Mouse (Mus musculus) limb, embryonic 12.5 days (tissue): Measurements from ENCODE around the gene Oaz1. TPM values are rescaled to one million over a fixed set of nuclear protein-coding genes. Genes with fewer than 3 reads are reported as not detected.

Source experiments
- ATAC-seq: fragments of 200-750 bp; cut with Nextera tagmentation; 2 replicates; pipeline ENCODE4 v1.8.0; 2017; ENCODE audit warnings: low read depth, moderate TSS enrichment; ENCODE audit not compliant: insufficient number of reproducible peaks, insufficient read depth, low FRiP score, low TSS enrichment
- H3K27ac ChIP-seq: fragments of 300-500 bp; sonication (generic); 2 replicates; pipeline ENCODE4 v1.5.1; 2016; ENCODE audit warnings: mild to moderate bottlenecking, moderate library complexity
- H3K27me3 ChIP-seq: fragments of 300-500 bp; sonication (generic); 2 replicates; pipeline ENCODE4 v1.6.1; 2016; ENCODE audit warnings: mild to moderate bottlenecking, moderate library complexity
- H3K36me3 ChIP-seq: fragments of 300-500 bp; sonication (generic); 2 replicates; pipeline ENCODE4 v1.6.1; 2016; ENCODE audit warnings: mild to moderate bottlenecking, moderate library complexity
- H3K4me1 ChIP-seq: fragments of 300-500 bp; sonication (generic); replicated peaks from 2 replicates; pipeline ENCODE4 v1.6.1; 2016
- H3K4me2 ChIP-seq: fragments of 300-500 bp; sonication (generic); 2 replicates; pipeline ENCODE4 v1.6.1; 2016; ENCODE audit warnings: mild to moderate bottlenecking, moderate library complexity
- H3K4me3 ChIP-seq: fragments of 300-500 bp; sonication (generic); replicated peaks from 2 replicates; pipeline ENCODE4 v1.5.1; 2016; ENCODE audit warnings: mild to moderate bottlenecking
- H3K9ac ChIP-seq: fragments of 300-500 bp; sonication (generic); replicated peaks from 2 replicates; pipeline ENCODE4 v1.6.1; 2016; ENCODE audit warnings: mild to moderate bottlenecking, moderate library complexity
- H3K9me3 ChIP-seq: fragments of 300-500 bp; sonication (generic); 2 replicates; pipeline ENCODE4 v1.6.1; 2016; ENCODE audit warnings: mild to moderate bottlenecking, moderate library complexity
- WGBS: fragments of 180-500 bp; shearing (Covaris S2); methylation state at CpG from one replicate; pipeline ENCODE4 v1.1.7; 2016; 5-methylcytosine and 5-hydroxymethylcytosine counted together
- microRNA counts: library from miRNA; unstranded; fragments of <30 nt; microRNA quantifications from one replicate; lab custom pipeline; 2017
- microRNA-seq: library from miRNA; unstranded; fragments of <30 nt; microRNA quantifications from one replicate; pipeline ENCODE4, GENCODE M21; 2017
- polyA plus RNA-seq: library from polyadenylated mRNA; unstranded; fragments of >200 nt; fragmentation: Nextera tagmentation; extraction: Ambion mirVana; gene quantifications from 2 replicates; pipeline ENCODE4 v1.2.1, GENCODE M21; 2016

Gene Oaz1
- polyA plus RNA-seq, 1 experiment from 2014 or later: 1,832 TPM

DNA sequence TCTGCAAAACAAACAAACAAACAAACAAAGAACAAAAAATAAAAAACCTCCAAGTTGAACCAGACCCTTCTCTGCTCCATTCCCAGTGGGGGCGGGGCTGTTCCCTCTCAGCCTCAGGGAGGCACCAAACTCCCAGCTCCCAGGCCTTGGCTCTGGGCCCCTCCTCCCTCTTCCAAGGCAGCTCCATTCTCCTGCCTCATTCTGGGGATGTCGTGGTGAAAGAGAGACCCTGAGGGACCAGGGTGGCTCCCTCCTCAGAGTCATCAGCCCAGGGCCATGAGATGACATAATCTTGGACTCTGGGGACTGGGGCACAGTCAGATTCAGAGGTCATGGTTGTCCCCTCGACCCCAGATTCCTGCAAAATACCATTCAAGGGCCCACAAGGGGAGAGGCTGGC, 50.1 kb downstream of the Oaz1 start:
- H3K9ac ChIP-seq: no peak overlapping the region
- no peak overlapping the region for H3K4me3 ChIP-seq
- H3K27me3 ChIP-seq: peaks cover 16% of the 10 kb centered on the region
- no peaks in the 10 kb centered on the region for H3K36me3 ChIP-seq
- H3K9me3 ChIP-seq: 0 out of 2 replicates have a peak, but pooled peaks cover 3% of the 10 kb centered on the region
- H3K27ac ChIP-seq: no peak overlapping the region
- H3K4me2 ChIP-seq: no peak overlapping the region
- no peak for ATAC-seq
- 28% methylated on average over 3 of the region's 3 CpGs for WGBS
- H3K4me1 ChIP-seq: 0 out of 2 replicates have a peak, but pooled peaks cover 2% of the 10 kb centered on the region

MicroRNAs within 50 kb of the gene (microRNA counts, 519-probe panel; counts per million panel counts)
- microRNA mmu-miR-1982 (lab: Ali Mortazavi, UCI): not detected

Small RNAs within 50 kb of the gene (microRNA-seq; reads per million reads assigned to microRNA genes)
- 1.9 reads per million for gene Mir1982

Other genes starting within 250 kb of the Oaz1 start
- 12.1 and 12.4 TPM in 2 replicates for gene Klf16, start 249.3 kb upstream of the Oaz1 start, polyA plus RNA-seq
- gene Abhd17a, start 236.3 kb upstream of the Oaz1 start, polyA plus RNA-seq: 108 and 110 TPM in 2 replicates
- gene Scamp4, start 223.8 kb upstream of the Oaz1 start, polyA plus RNA-seq: 62.1 and 66.0 TPM in 2 replicates
- 6.1 and 9.9 TPM in 2 replicates for gene Adat3, start 223.8 kb upstream of the Oaz1 start, polyA plus RNA-seq
- 4.9 and 6.1 TPM in 2 replicates for gene Gm49322, start 220.6 kb upstream of the Oaz1 start, polyA plus RNA-seq
- gene Csnk1g2, start 203.8 kb upstream of the Oaz1 start, polyA plus RNA-seq: 239 and 260 TPM in 2 replicates
- 95.8 and 102 TPM in 2 replicates for gene Btbd2, start 169.6 kb upstream of the Oaz1 start, polyA plus RNA-seq
- gene Mknk2, start 148.5 kb upstream of the Oaz1 start, polyA plus RNA-seq: 122 and 124 TPM in 2 replicates
- 51.1 and 51.7 TPM in 2 replicates for gene Mob3a, start 124.7 kb upstream of the Oaz1 start, polyA plus RNA-seq
- 12.5 and 16.5 TPM in 2 replicates for gene Izumo4, start 124.5 kb upstream of the Oaz1 start, polyA plus RNA-seq
- gene Ap3d1, start 84.4 kb upstream of the Oaz1 start, polyA plus RNA-seq: 73.8 and 76.8 TPM in 2 replicates
- gene Dot1l, start 71.5 kb upstream of the Oaz1 start, polyA plus RNA-seq: 21.8 and 22.8 TPM in 2 replicates
- gene Sf3a2, start 28.5 kb upstream of the Oaz1 start, polyA plus RNA-seq: 63.0 and 72.8 TPM in 2 replicates
- gene Plekhj1, start 28.0 kb upstream of the Oaz1 start, polyA plus RNA-seq: 132 and 144 TPM in 2 replicates
- not detected in 2 replicates for gene Amh, start 21.4 kb upstream of the Oaz1 start, polyA plus RNA-seq
- 1.6 and 1.7 TPM in 2 replicates for gene Jsrp1, start 13.2 kb upstream of the Oaz1 start, polyA plus RNA-seq
- gene Lingo3, start 17.4 kb downstream of the Oaz1 start, polyA plus RNA-seq: 0.79 and 0.87 TPM in 2 replicates
- 344 and 378 TPM in 2 replicates for gene Lsm7, start 28.6 kb downstream of the Oaz1 start, polyA plus RNA-seq
- gene Sppl2b, start 28.6 kb downstream of the Oaz1 start, polyA plus RNA-seq: 43.7 and 50.3 TPM in 2 replicates
- gene Tmprss9, start 45.2 kb downstream of the Oaz1 start, polyA plus RNA-seq: 0.08 TPM in 1 of 2 replicates, not detected in the other
- gene Timm13, start 74.3 kb downstream of the Oaz1 start, polyA plus RNA-seq: 318 and 327 TPM in 2 replicates
- gene Lmnb2, start 91.6 kb downstream of the Oaz1 start, polyA plus RNA-seq: 74.8 and 75.2 TPM in 2 replicates
- gene Gadd45b, start 103.4 kb downstream of the Oaz1 start, polyA plus RNA-seq: 19.4 and 20.6 TPM in 2 replicates
- gene Gng7, start 188.3 kb downstream of the Oaz1 start, polyA plus RNA-seq: 6.2 and 6.4 TPM in 2 replicates
- 0.33 TPM in 1 of 2 replicates, not detected in the other for gene Diras1, start 199.0 kb downstream of the Oaz1 start, polyA plus RNA-seq
- gene Slc39a3, start 210.8 kb downstream of the Oaz1 start, polyA plus RNA-seq: 17.0 and 17.6 TPM in 2 replicates
- 225 and 235 TPM in 2 replicates for gene Sgta, start 233.5 kb downstream of the Oaz1 start, polyA plus RNA-seq
- 68.1 and 68.3 TPM in 2 replicates for gene Thop1, start 243.4 kb downstream of the Oaz1 start, polyA plus RNA-seq